Mouse (Mus musculus) ES-E14 (cell line): ENCODE measurements around the gene Vsnl1. TPM values are rescaled to one million over a fixed set of nuclear protein-coding genes. Genes with fewer than 3 reads are reported as not detected.

Experiments used
- DNase-seq: peaks from one replicate; pipeline ENCODE4 v3.0.0-alpha.2; 2013; ENCODE audit warnings: low read depth, low spot score
- H3K27ac ChIP-seq: 2 replicates; pipeline ENCODE4 v1.5.1; 2012; ENCODE audit warnings: low read depth, mild to moderate bottlenecking, low read length, moderate library complexity, mixed read lengths; ENCODE audit not compliant: poor library complexity, insufficient read depth, severe bottlenecking
- H3K36me3 ChIP-seq: 2 replicates; pipeline ENCODE4 v1.6.1; 2012; ENCODE audit warnings: mild to moderate bottlenecking, low read length, moderate library complexity, mixed read lengths; ENCODE audit not compliant: control insufficient read depth, poor library complexity, insufficient read depth, severe bottlenecking
- H3K4me1 ChIP-seq, 2 experiments: fragments of 150-350 bp in 1 of 2; sonication (generic) in 1 of 2; 2 replicates each; pipeline ENCODE4 v1.6.1; 2012; ENCODE audit warnings: low read length in 2 of 2, mild to moderate bottlenecking in 1 of 2, mixed read lengths in 1 of 2; ENCODE audit not compliant: control insufficient read depth in 2 of 2, insufficient read depth in 2 of 2, poor library complexity in 1 of 2
- H3K4me3 ChIP-seq, 2 experiments: fragments of 150-350 bp in 1 of 2; sonication (generic) in 1 of 2; 2 replicates each; pipeline ENCODE4 v1.5.1; 2012; ENCODE audit warnings: low read length in 2 of 2, low read depth in 1 of 2, mild to moderate bottlenecking in 1 of 2, mixed read lengths in 1 of 2; ENCODE audit not compliant: insufficient read depth in 1 of 2, poor library complexity in 1 of 2, severe bottlenecking in 1 of 2
- H3K9ac ChIP-seq: 2 replicates; pipeline ENCODE4 v1.6.1; 2012; ENCODE audit warnings: low read depth, mild to moderate bottlenecking, low read length, mixed read lengths; ENCODE audit not compliant: poor library complexity, insufficient read depth, severe bottlenecking
- H3K9me3 ChIP-seq: fragments of 150-350 bp; sonication (generic); 2 replicates; pipeline ENCODE4 v1.6.1; 2012; ENCODE audit warnings: low read depth, mild to moderate bottlenecking, low read length; ENCODE audit not compliant: control insufficient read depth, insufficient read depth
- CHD2 ChIP-seq: IDR thresholded peaks from 2 replicates; pipeline ENCODE4 v1.6.1; 2014; ENCODE audit warnings: mild to moderate bottlenecking, low read depth, low read length, inconsistent platforms
- HCFC1 ChIP-seq: IDR thresholded peaks from 2 replicates; pipeline ENCODE4 v1.6.1; 2012; ENCODE audit warnings: low read length, inconsistent platforms, borderline replicate concordance; ENCODE audit not compliant: insufficient read depth
- MAFK ChIP-seq: IDR thresholded peaks from 2 replicates; pipeline ENCODE4 v1.6.1; 2014; ENCODE audit warnings: mild to moderate bottlenecking, low read depth, low read length, inconsistent platforms; ENCODE audit not compliant: insufficient read depth
- ZC3H11A ChIP-seq: IDR thresholded peaks from 2 replicates; pipeline ENCODE4 v1.6.1; 2012; ENCODE audit warnings: low read depth, mild to moderate bottlenecking, inconsistent platforms, low read length, borderline replicate concordance
- ZNF384 ChIP-seq: IDR thresholded peaks from 2 replicates; pipeline ENCODE4 v1.6.1; 2012; ENCODE audit warnings: low read depth, low read length, inconsistent platforms
- in situ Hi-C, 2 experiments: fragments of 600-800 bp; cut with MboI; formaldehyde crosslinking; loops; one replicate each; pipeline ENCODE4 v1.15.1; 2025; ENCODE audit warnings: low sequenced_read_pairs in 2 of 2, inconsistent platforms in 1 of 2; ENCODE audit not compliant: unreplicated experiment in 2 of 2
- total RNA-seq: library from RNA; depleted of rRNA; stranded (reverse); fragments of 300-350 nt; gene quantifications from 2 replicates; pipeline ENCODE4 v1.2.3, GENCODE M21; 2012; rRNA removed

The Vsnl1 gene
- total RNA-seq, 1 experiment, result not detected

DNA sequence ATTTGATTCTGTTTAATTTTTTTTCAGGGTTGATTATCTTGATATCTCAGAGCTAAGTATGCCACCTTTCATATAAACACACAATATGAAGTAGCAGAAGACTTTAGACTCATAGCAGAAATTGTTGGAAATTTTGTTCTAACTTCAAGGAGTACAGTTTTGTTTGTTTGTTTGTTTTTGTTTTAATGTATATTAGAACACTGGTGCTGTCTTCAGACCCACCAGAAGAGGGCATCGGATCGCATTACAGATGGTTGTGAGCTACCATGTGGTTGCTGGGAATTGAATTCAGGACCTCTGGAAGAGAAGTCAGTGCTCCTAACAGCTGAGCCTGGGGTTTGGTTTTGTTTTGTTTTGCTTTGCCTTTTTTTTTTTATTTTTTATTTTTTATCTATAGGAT, 150.0 kb downstream of the Vsnl1 start:
- peaks cover 6% of the 10 kb centered on the region for H3K36me3 ChIP-seq
- in situ Hi-C loops, result loop anchor here in 1 of 2 experiments (25.0 kb wide), 1 partner anchor 1951 kb away; the partner anchor contains the start of gene Ddx1
- DNase-seq, result no peak
- H3K27ac ChIP-seq, result no peak overlapping the region
- no peak overlapping the region for H3K4me3 ChIP-seq
- no peaks in the 10 kb centered on the region for H3K9me3 ChIP-seq
- no peaks in the 10 kb centered on the region for H3K4me1 ChIP-seq
- H3K9ac ChIP-seq, result no peak overlapping the region
- TF ChIP-seq CHD2 (no peak), HCFC1 (no peak), ZC3H11A (no peak), MAFK (no peak), ZNF384 (no peak)

DNA sequence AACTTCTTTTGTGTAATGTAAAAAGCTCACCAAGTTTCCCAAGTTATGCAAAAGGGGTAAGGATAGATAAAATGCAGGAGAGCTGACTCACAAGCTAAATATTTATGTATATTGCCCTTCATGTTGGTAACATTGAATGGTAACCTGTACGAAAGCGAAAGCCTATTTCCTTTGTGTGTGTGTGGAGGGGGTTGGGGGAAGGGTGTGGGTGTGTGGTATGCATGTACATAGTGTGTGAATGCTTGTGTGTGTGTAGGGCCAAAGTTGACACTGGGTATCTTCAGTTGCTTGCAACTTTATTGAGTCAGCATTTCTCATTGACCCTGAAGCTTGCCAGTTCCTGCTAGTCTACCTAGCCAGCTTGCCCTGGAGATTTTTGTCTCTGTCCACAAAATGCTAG, 154.8 kb downstream of the Vsnl1 start:
- in situ Hi-C loops, result loop anchor here in 1 of 2 experiments (25.0 kb wide), 1 partner anchor 1956 kb away; the partner anchor contains the start of gene Ddx1
- no peaks in the 10 kb centered on the region for H3K9me3 ChIP-seq
- no peaks in the 10 kb centered on the region for H3K4me1 ChIP-seq
- H3K4me3 ChIP-seq, result no peak overlapping the region
- peaks cover 2% of the 10 kb centered on the region for H3K36me3 ChIP-seq
- H3K27ac ChIP-seq, result no peak overlapping the region
- no peak overlapping the region for H3K9ac ChIP-seq
- TF ChIP-seq ZNF384, result no peak
- TF ChIP-seq CHD2, result no peak
- TF ChIP-seq MAFK, result no peak
- no peak for TF ChIP-seq ZC3H11A
- TF ChIP-seq HCFC1, result no peak
- DNase-seq, result no peak

GRCm38 (mm10) chr12:11279886-11280285, 156.5 kb downstream of the Vsnl1 start:
- Histone ChIP-seq H3K4me1 (no peaks in the 10 kb centered on the region), H3K9me3 (no peaks in the 10 kb centered on the region), H3K4me3 (no peak overlapping the region), H3K9ac (no peak overlapping the region), H3K27ac (no peak overlapping the region), H3K36me3 (peaks cover 2% of the 10 kb centered on the region)
- TF ChIP-seq HCFC1 (no peak), CHD2 (no peak), MAFK (no peak), ZNF384 (no peak), ZC3H11A (no peak)
- DNase-seq, result no peak
- in situ Hi-C loops, result loop anchor here in 1 of 2 experiments (25.0 kb wide), 1 partner anchor 1957 kb away; the partner anchor contains the start of gene Ddx1

DNA sequence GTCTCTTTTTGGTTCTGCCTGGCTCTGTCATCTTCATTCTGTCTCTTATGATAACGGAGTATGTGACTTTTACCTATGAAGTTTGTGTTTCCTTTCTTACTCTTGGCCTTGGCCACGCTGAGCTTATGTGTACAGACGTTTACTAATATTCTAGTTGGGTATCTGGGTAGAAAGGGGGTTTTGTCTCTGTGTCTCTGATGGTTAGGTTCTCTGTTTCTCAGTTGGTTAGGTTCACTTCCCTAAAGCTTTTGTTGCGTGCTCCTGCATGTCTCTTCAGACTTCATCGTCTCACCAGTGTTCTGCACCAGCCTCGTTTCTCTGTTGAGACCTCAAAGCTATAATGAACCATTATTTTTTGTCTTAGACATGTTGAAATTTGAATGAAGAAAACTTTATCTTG, 159.2 kb downstream of the Vsnl1 start:
- no peak for DNase-seq
- TF ChIP-seq ZC3H11A (no peak), ZNF384 (no peak), MAFK (no peak), CHD2 (no peak)
- in situ Hi-C loops, result loop anchor here in 1 of 2 experiments (25.0 kb wide), 1 partner anchor 1960 kb away; the partner anchor contains the start of gene Ddx1
- Histone ChIP-seq H3K4me1 (no peaks in the 10 kb centered on the region), H3K9ac (no peak overlapping the region), H3K36me3 (peaks cover 2% of the 10 kb centered on the region), H3K27ac (no peak overlapping the region), H3K4me3 (no peak overlapping the region), H3K9me3 (no peaks in the 10 kb centered on the region)

GRCm38 (mm10) chr12:11276632-11277031, 159.8 kb downstream of the Vsnl1 start:
- DNase-seq, result no peak
- in situ Hi-C loops, result loop anchor here in 1 of 2 experiments (25.0 kb wide), 1 partner anchor 1961 kb away; the partner anchor contains the start of gene Ddx1
- H3K36me3 ChIP-seq, result peaks cover 2% of the 10 kb centered on the region
- no peak overlapping the region for H3K4me3 ChIP-seq
- TF ChIP-seq HCFC1 (no peak), ZC3H11A (no peak), CHD2 (no peak), ZNF384 (no peak), MAFK (no peak)
- H3K27ac ChIP-seq, result no peak overlapping the region
- no peak overlapping the region for H3K9ac ChIP-seq
- H3K4me1 ChIP-seq, result no peaks in the 10 kb centered on the region
- no peaks in the 10 kb centered on the region for H3K9me3 ChIP-seq

Other genes starting within 250 kb of the Vsnl1 start
- gene Msgn1, start 227.6 kb downstream of the Vsnl1 start, total RNA-seq, result not detected in 2 replicates
- gene Gen1, start 170.8 kb downstream of the Vsnl1 start, total RNA-seq, result 19.8 and 23.4 TPM in 2 replicates
- gene Smc6, start 170.7 kb downstream of the Vsnl1 start, total RNA-seq, result 54.3 and 61.4 TPM in 2 replicates
- gene Rad51ap2, start 19.5 kb upstream of the Vsnl1 start, total RNA-seq, result 0.18 and 0.21 TPM in 2 replicates